Mouse (Mus musculus) liver, postnatal 0 days (tissue): ENCODE data around the gene Syt15. TPM values are rescaled to one million over a fixed set of nuclear protein-coding genes. Genes with fewer than 3 reads are reported as not detected.

Experiments
- ATAC-seq: fragments of 200-750 bp; cut with Nextera tagmentation; 2 replicates; pipeline ENCODE4 v1.8.0; 2017; ENCODE audit warnings: mild to moderate bottlenecking, moderate library complexity
- DNase-seq: peaks from one replicate; pipeline ENCODE4 v3.0.0-alpha.2; 2016
- H3K27ac ChIP-seq: fragments of 300-500 bp; sonication (generic); 2 replicates; pipeline ENCODE4 v1.5.1; 2014; ENCODE audit warnings: antibody characterized with exemption, moderate library complexity, mild to moderate bottlenecking, low read depth
- H3K27me3 ChIP-seq: fragments of 300-500 bp; sonication (generic); 2 replicates; pipeline ENCODE4 v1.6.1; 2014; ENCODE audit warnings: low read length, control low read depth, mixed read lengths; ENCODE audit not compliant: insufficient read depth
- H3K36me3 ChIP-seq: fragments of 300-500 bp; sonication (generic); replicated peaks from 2 replicates; pipeline ENCODE4 v1.6.1; 2014; ENCODE audit warnings: mild to moderate bottlenecking, control low read depth, low read length, moderate library complexity, mixed read lengths; ENCODE audit not compliant: insufficient read depth
- H3K4me1 ChIP-seq: fragments of 300-500 bp; sonication (generic); 2 replicates; pipeline ENCODE4 v1.6.1; 2014; ENCODE audit warnings: antibody characterized with exemption, mild to moderate bottlenecking, control low read depth; ENCODE audit not compliant: insufficient read depth
- H3K4me2 ChIP-seq: fragments of 300-500 bp; sonication (generic); 2 replicates; pipeline ENCODE4 v1.6.1; 2014; ENCODE audit warnings: low read depth, mild to moderate bottlenecking, low read length, moderate library complexity, mixed read lengths
- H3K4me3 ChIP-seq: fragments of 300-500 bp; sonication (generic); 2 replicates; pipeline ENCODE4 v1.5.1; 2014; ENCODE audit warnings: low read depth, low read length
- H3K9ac ChIP-seq: fragments of 300-500 bp; sonication (generic); replicated peaks from 2 replicates; pipeline ENCODE4 v1.6.1; 2014; ENCODE audit warnings: mild to moderate bottlenecking, moderate library complexity
- H3K9me3 ChIP-seq: fragments of 300-500 bp; sonication (generic); 2 replicates; pipeline ENCODE4 v1.6.1; 2016; ENCODE audit warnings: mild to moderate bottlenecking, control low read depth, low read length, mixed read lengths
- CTCF ChIP-seq: sonication (generic); IDR thresholded peaks from 2 replicates; pipeline ENCODE4 v1.5.1; 2016; ENCODE audit warnings: antibody characterized with exemption, low read depth
- EP300 ChIP-seq: IDR thresholded peaks from 2 replicates; pipeline ENCODE4 v1.6.1; 2016; ENCODE audit warnings: antibody characterized with exemption, low read depth, mild to moderate bottlenecking
- WGBS: fragments of 180-500 bp; shearing (Covaris S2); extraction: QIAGEN DNeasy Blood & Tissue Kit; methylation state at CpG from one replicate; pipeline ENCODE4 v1.1.7; 2014; ENCODE audit not compliant: insufficient replicate concordance; 5-methylcytosine and 5-hydroxymethylcytosine counted together
- polyA plus RNA-seq: library from polyadenylated mRNA; unstranded; fragments of >200 nt; fragmentation: Nextera tagmentation; extraction: Ambion mirVana; gene quantifications from 2 replicates; pipeline ENCODE4 v1.2.1, GENCODE M21; 2015

Syt15 gene
- polyA plus RNA-seq, 1 experiment from 2014 or later = 0.07 TPM

- H3K27me3 ChIP-seq = peaks cover 11% of the 10 kb centered on the region; the same call in 1 of the 2 replicates
- WGBS = 72% methylated on average over 5 of the region's 5 CpGs
- no peak overlapping the region for H3K27ac ChIP-seq
- no peak overlapping the region for H3K4me3 ChIP-seq
- DNase-seq = no peak
- TF ChIP-seq EP300 (no peak), CTCF (no peak)
- no peak for ATAC-seq
- H3K9me3 ChIP-seq = no peaks in the 10 kb centered on the region
- no peak overlapping the region for H3K4me2 ChIP-seq
- no peaks in the 10 kb centered on the region for H3K36me3 ChIP-seq
- H3K9ac ChIP-seq = no peak overlapping the region
- 0 out of 2 replicates have a peak, but pooled peaks cover 3% of the 10 kb centered on the region for H3K4me1 ChIP-seq
Measured at GRCm38 (mm10) chr14:34223362-34223898, 4.0 kb downstream of the Syt15 start.

DNA sequence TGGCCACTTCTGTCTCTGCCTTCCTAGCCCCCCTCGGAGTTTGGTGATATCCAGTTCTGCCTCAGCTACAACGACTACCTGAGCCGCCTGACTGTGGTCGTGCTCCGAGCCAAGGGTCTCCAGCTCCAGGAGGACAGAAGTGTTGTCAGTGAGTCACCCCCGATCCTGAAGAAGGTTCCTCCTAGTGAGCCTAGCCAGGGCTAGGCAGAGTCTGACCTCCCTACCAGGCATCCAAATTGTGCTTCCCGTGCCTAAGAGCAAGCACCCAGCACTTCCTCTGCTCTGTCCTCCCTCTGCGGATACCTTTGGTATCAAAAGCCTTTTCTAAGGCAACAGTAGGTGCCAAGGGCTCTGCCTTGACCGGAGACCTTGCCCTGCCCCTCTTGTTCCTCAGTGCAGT lies 6.6 kb downstream of the Syt15 start:
- 72% methylated on average over 9 of the region's 9 CpGs for WGBS
- Histone ChIP-seq H3K27ac (no peak overlapping the region), H3K36me3 (no peaks in the 10 kb centered on the region), H3K4me3 (no peak overlapping the region), H3K4me1 (no peaks in the 10 kb centered on the region), H3K27me3 (no peaks in the 10 kb centered on the region), H3K9me3 (no peaks in the 10 kb centered on the region), H3K9ac (no peak overlapping the region), H3K4me2 (no peak overlapping the region)
- DNase-seq (no peak), ATAC-seq (no peak)
- TF ChIP-seq CTCF (no peak), EP300 (no peak)

- DNase-seq = no peak
Measured at GRCm38 (mm10) chr14:34226566-34226965, 7.2 kb downstream of the Syt15 start.

GRCm38 (mm10) chr14:34227981-34228380 lies 8.6 kb downstream of the Syt15 start:
- 77% methylated on average over 12 of the region's 12 CpGs for WGBS
- no peak for TF ChIP-seq CTCF
- no peak for TF ChIP-seq EP300
- DNase-seq = no peak
- Histone ChIP-seq H3K4me1 (no peaks in the 10 kb centered on the region), H3K27me3 (no peaks in the 10 kb centered on the region), H3K9me3 (no peaks in the 10 kb centered on the region), H3K9ac (no peak overlapping the region), H3K4me3 (no peak overlapping the region), H3K27ac (no peak overlapping the region), H3K36me3 (peaks cover 8% of the 10 kb centered on the region; the same call in 1 of the 2 replicates), H3K4me2 (no peak overlapping the region)
- ATAC-seq = no peak

More at GRCm38 (mm10) chr14:34226566-34226965, 7.2 kb downstream of the Syt15 start:
- no peak overlapping the region for H3K4me3 ChIP-seq
- WGBS = 61% methylated on average over 4 of the region's 4 CpGs
- H3K4me1 ChIP-seq = no peaks in the 10 kb centered on the region
- no peak for ATAC-seq
- H3K9me3 ChIP-seq = no peaks in the 10 kb centered on the region
- no peak for TF ChIP-seq CTCF
- TF ChIP-seq EP300 = no peak
- H3K36me3 ChIP-seq = no peaks in the 10 kb centered on the region
- H3K27me3 ChIP-seq = no peaks in the 10 kb centered on the region
- no peak overlapping the region for H3K27ac ChIP-seq
- H3K4me2 ChIP-seq = no peak overlapping the region
- no peak overlapping the region for H3K9ac ChIP-seq

- H3K27me3 ChIP-seq = no peaks in the 10 kb centered on the region
- no peak overlapping the region for H3K27ac ChIP-seq
- DNase-seq (no peak), ATAC-seq (no peak)
- H3K36me3 ChIP-seq = peaks cover 8% of the 10 kb centered on the region; the same call in 1 of the 2 replicates
- no peaks in the 10 kb centered on the region for H3K9me3 ChIP-seq
- 78% methylated on average over 10 of the region's 10 CpGs for WGBS
- no peak overlapping the region for H3K4me3 ChIP-seq
- H3K4me1 ChIP-seq = no peaks in the 10 kb centered on the region
- no peak overlapping the region for H3K4me2 ChIP-seq
- TF ChIP-seq EP300 (no peak), CTCF (no peak)
- no peak overlapping the region for H3K9ac ChIP-seq
Measured at GRCm38 (mm10) chr14:34228830-34229506, 9.6 kb downstream of the Syt15 start.

DNA sequence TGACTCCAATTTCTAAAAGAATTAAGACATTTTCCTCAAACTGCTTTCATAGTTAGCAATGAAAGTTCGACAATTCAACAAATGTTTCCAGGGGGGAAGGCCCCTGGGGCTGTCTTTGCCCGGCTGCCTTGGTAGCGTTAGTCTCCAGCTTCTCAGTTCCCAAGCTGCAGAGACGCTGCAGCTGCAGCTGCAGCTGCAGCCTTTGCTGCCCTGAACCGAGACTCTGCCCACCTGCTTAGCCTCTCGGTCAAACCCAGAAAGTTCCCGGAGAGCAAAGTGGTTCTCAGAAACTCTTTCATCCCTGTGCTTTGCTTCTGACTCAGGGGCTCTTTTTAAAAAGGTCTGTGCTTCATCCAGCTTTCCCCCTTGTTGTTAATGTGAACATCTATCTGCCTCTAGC lies 12.9 kb downstream of the Syt15 start:
- 78% methylated on average over 7 of the region's 7 CpGs for WGBS
- no peak overlapping the region for H3K4me3 ChIP-seq
- no peak overlapping the region for H3K27ac ChIP-seq
- no peaks in the 10 kb centered on the region for H3K27me3 ChIP-seq
- H3K36me3 ChIP-seq = peaks cover 12% of the 10 kb centered on the region
- H3K9ac ChIP-seq = no peak overlapping the region
- no peak overlapping the region for H3K4me2 ChIP-seq
- H3K4me1 ChIP-seq = no peaks in the 10 kb centered on the region
- ATAC-seq (no peak), DNase-seq (no peak)
- H3K9me3 ChIP-seq = no peaks in the 10 kb centered on the region
- TF ChIP-seq EP300 = no peak
- TF ChIP-seq CTCF = no peak
